Mouse (Mus musculus): Measurements from ENCODE around the gene Wdr95. TPM values are rescaled to one million over a fixed set of nuclear protein-coding genes. Genes with fewer than 3 reads are reported as not detected.

Gene Wdr95
- polyA plus RNA-seq, 1 experiment from 2014 or later: 0.36 TPM

DNA sequence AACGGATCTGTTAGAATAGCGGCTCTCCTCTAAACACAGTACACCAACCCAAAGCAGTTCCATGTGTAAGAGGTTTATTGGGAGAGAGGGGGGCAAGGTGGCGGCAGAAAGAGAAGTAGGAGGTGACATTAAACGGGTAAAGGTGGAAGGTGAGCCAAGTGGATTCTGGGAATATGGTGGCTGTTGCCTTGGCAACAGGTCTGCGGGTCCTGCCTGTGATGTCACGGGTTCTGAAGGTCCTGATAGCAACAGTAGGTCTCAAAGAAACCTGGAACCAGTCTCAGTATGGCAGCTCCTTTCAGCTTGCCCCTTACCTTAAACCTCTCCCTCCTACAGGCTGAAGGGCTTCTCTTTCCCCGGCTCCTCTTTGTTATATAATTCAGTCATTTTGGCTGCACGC, 25.9 kb downstream of the Wdr95 start:
- Histone ChIP-seq H3K9me3 (ENCODE audit: control insufficient read depth, low read length) (no peaks in the 10 kb centered on the region), H3K27ac (no peak overlapping the region), H3K9ac (no peak overlapping the region), H3K36me3 (replicated peaks; ENCODE audit: control insufficient read depth, insufficient read depth) (no peaks in the 10 kb centered on the region), H3K27me3 (ENCODE audit: control insufficient read depth, insufficient read depth, low read length) (no peaks in the 10 kb centered on the region), H3K4me2 (replicated peaks) (no peak overlapping the region), H3K4me3 (replicated peaks; ENCODE audit: low read length) (no peak overlapping the region), H3K4me1 (replicated peaks; ENCODE audit: control insufficient read depth, insufficient read depth, low read length) (no peaks in the 10 kb centered on the region)
- ATAC-seq (ENCODE audit: low FRiP score): no peak
- WGBS: 90% methylated on average over 8 of the region's 8 CpGs
- no peak for DNase-seq (ENCODE audit: low spot score)

DNA sequence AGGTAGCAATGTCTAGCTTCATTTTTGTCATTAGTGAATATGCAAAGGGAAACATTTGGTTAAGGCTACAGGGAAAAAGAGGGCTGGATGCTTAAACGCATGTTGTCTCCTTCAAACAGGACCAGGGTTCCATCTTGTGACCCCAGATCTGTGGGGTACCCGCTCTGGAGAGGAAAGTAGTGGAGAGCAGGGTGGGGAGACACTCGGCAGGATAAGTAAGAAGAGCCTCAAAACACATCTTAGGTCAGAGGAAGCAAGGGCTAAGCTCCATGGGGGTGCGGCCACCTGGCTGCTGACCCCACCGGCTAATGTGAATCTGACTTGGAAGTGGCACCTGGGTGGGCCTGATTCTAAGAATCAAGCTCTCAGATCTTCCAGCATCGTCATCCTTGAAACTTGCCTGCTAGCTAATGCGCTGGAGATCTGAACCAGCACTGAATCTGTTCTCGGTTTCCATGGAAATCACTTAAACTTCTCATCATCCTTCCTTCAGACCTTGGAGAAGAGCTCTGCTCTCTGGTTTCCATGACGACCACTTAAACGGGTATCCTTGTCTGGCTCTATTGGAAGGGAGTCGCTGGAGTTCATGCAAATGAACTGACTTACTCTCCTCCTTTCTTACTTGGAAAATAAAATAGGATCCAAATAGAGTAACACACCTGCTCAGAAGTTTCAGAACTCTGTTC, 32.6 kb downstream of the Wdr95 start:
- H3K4me2 ChIP-seq (replicated peaks): peak overlapping the region; percentile 15; the same call in 1 of the 2 replicates

DNA sequence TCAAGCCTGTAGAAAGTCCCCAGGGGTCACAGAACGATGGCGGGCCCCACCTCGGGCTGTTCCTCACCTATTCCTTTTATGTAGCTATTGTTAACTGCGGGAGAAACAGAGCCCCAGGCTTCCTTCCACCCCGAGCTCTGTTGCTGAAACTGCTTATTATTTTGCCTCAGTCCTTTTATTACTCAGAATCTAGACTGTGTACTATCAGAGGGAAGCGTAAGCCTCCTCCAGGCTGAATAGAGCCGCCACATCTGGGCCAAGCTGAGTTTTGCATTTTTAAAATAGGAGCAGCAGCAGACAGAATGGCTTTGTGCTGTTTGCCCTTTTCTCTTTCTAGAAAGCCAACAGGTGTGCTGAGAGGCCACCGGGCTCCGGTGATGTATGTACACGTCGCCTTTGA, 37.5 kb downstream of the Wdr95 start:
- no peak overlapping the region for H3K9ac ChIP-seq
- no peaks in the 10 kb centered on the region for H3K9me3 ChIP-seq (ENCODE audit: control insufficient read depth, low read length)
- ATAC-seq (ENCODE audit: low FRiP score) (no peak), DNase-seq (ENCODE audit: low spot score) (no peak)
- no peak overlapping the region for H3K4me3 ChIP-seq (replicated peaks; ENCODE audit: low read length)
- no peak overlapping the region for H3K4me2 ChIP-seq (replicated peaks)
- H3K4me1 ChIP-seq (replicated peaks; ENCODE audit: control insufficient read depth, insufficient read depth, low read length): peaks cover 13% of the 10 kb centered on the region
- H3K36me3 ChIP-seq (replicated peaks; ENCODE audit: control insufficient read depth, insufficient read depth): no peaks in the 10 kb centered on the region
- no peak overlapping the region for H3K27ac ChIP-seq
- no peaks in the 10 kb centered on the region for H3K27me3 ChIP-seq (ENCODE audit: control insufficient read depth, insufficient read depth, low read length)
- 30% methylated on average over 11 of the region's 11 CpGs for WGBS

More for the DNA sequence above, 32.6 kb downstream of the Wdr95 start:
- peak; percentile 78 for DNase-seq (ENCODE audit: low spot score)
- Histone ChIP-seq H3K4me3 (replicated peaks; ENCODE audit: low read length) (no peak overlapping the region), H3K27me3 (ENCODE audit: control insufficient read depth, insufficient read depth, low read length) (no peaks in the 10 kb centered on the region), H3K9ac (no peak overlapping the region), H3K4me1 (replicated peaks; ENCODE audit: control insufficient read depth, insufficient read depth, low read length) (peaks cover 20% of the 10 kb centered on the region), H3K36me3 (replicated peaks; ENCODE audit: control insufficient read depth, insufficient read depth) (no peaks in the 10 kb centered on the region), H3K27ac (peak overlapping the region; percentile 86), H3K9me3 (ENCODE audit: control insufficient read depth, low read length) (no peaks in the 10 kb centered on the region)
- WGBS: 37% methylated on average over 11 of the region's 11 CpGs
- ATAC-seq (ENCODE audit: low FRiP score): peak; percentile 89

DNA sequence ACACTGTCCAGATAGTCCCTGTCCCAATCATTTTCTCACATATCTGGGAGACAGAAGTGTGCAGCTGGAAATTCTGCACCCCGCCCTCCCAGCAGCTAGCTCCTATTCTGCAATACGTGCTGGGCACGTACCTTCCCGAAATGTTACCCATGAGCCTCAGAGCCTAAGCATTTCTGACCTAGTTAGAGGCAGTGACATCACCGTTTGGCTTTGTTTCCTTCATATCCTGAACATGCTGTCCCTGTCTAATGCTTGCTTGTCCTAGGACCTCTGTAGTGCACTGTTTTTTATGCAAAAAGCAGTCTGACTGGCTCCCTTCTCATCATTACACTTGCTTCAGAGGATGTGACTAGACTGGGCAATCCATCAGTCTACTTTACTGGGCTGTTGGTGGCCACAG, 38.5 kb downstream of the Wdr95 start:
- Histone ChIP-seq H3K27me3 (ENCODE audit: control insufficient read depth, insufficient read depth, low read length) (no peaks in the 10 kb centered on the region), H3K36me3 (replicated peaks; ENCODE audit: control insufficient read depth, insufficient read depth) (no peaks in the 10 kb centered on the region), H3K27ac (no peak overlapping the region), H3K4me3 (replicated peaks; ENCODE audit: low read length) (no peak overlapping the region), H3K4me1 (replicated peaks; ENCODE audit: control insufficient read depth, insufficient read depth, low read length) (peaks cover 5% of the 10 kb centered on the region; the same call in 1 of the 2 replicates), H3K4me2 (replicated peaks) (no peak overlapping the region), H3K9me3 (ENCODE audit: control insufficient read depth, low read length) (no peaks in the 10 kb centered on the region), H3K9ac (no peak overlapping the region)
- WGBS: 78% methylated on average over 5 of the region's 5 CpGs
- ATAC-seq (ENCODE audit: low FRiP score) (no peak), DNase-seq (ENCODE audit: low spot score) (no peak)

DNA sequence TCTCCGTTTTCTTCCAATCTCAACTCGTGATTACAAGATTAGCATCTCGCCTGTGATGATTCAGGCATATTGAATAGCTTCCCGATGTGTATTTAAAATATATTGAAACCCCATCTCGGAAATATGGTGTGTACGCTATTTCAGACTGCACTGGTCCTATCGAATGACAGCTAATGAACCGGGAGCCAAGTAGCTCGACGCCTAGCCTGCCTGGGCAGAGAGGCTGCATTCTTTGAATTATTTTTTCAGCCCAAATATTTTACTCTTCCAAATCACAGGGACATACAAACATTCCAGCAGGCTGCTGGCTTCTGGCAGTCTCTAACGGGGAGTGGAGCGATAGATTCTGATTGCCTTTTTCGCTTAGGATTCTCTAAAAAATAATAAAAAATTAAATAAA, 40.5 kb downstream of the Wdr95 start:
- no peak overlapping the region for H3K27ac ChIP-seq
- H3K9me3 ChIP-seq (ENCODE audit: control insufficient read depth, low read length): no peaks in the 10 kb centered on the region
- no peak overlapping the region for H3K4me2 ChIP-seq (replicated peaks)
- 0 out of 2 replicates have a peak, but pooled peaks cover 5% of the 10 kb centered on the region for H3K4me1 ChIP-seq (replicated peaks; ENCODE audit: control insufficient read depth, insufficient read depth, low read length)
- H3K9ac ChIP-seq: no peak overlapping the region
- ATAC-seq (ENCODE audit: low FRiP score): no peak
- no peaks in the 10 kb centered on the region for H3K36me3 ChIP-seq (replicated peaks; ENCODE audit: control insufficient read depth, insufficient read depth)
- 82% methylated on average over 13 of the region's 13 CpGs for WGBS
- no peak for DNase-seq (ENCODE audit: low spot score)
- no peaks in the 10 kb centered on the region for H3K27me3 ChIP-seq (ENCODE audit: control insufficient read depth, insufficient read depth, low read length)
- no peak overlapping the region for H3K4me3 ChIP-seq (replicated peaks; ENCODE audit: low read length)

DNA sequence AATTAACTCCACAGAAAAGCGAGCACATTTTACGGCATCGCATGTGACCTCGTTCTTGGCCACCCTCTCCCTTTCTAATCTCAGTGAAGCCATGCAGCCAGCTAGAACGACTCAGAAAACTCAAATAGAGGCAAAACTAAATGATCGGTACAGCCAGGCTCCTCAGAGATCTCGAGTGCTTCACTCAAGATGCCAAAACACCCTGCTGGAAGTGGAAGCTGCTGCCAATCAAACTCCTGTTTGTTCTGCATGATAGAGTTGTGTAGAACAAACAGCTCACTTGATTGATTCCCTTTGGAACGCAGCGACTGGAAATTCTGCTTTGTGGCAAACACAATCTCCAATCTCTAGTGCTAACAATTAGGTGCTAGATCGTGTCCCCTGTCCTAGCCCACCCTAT, 48.5 kb downstream of the Wdr95 start:
- Histone ChIP-seq H3K36me3 (replicated peaks; ENCODE audit: control insufficient read depth, insufficient read depth) (no peaks in the 10 kb centered on the region), H3K9me3 (ENCODE audit: control insufficient read depth, low read length) (no peaks in the 10 kb centered on the region)

DNA sequence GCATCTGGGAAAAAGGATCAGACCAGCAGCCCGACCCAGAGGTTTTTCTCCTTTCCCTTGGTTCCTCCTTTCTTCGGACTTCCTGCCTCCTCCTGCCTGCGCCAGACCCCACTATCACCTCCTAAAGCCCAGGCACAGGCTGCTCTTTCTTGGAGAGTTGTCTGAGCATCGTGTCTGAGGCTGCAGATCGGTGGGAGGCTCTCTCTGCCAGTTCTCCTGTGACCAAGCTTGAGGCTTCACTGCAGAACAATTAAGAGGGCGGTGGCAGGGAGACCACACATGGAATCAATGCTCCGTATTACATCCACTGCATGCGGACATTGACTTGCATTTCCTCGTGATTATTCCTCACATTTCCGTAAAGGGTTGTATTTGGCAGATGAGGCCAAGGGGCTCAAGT, 49.0 kb downstream of the Wdr95 start:
- Histone ChIP-seq H3K9me3 (ENCODE audit: control insufficient read depth, low read length) (no peaks in the 10 kb centered on the region), H3K4me1 (replicated peaks; ENCODE audit: control insufficient read depth, insufficient read depth, low read length) (peaks cover 13% of the 10 kb centered on the region; the same call in 1 of the 2 replicates), H3K27me3 (ENCODE audit: control insufficient read depth, insufficient read depth, low read length) (no peaks in the 10 kb centered on the region), H3K36me3 (replicated peaks; ENCODE audit: control insufficient read depth, insufficient read depth) (no peaks in the 10 kb centered on the region), H3K27ac (no peak overlapping the region), H3K9ac (no peak overlapping the region), H3K4me3 (replicated peaks; ENCODE audit: low read length) (no peak overlapping the region), H3K4me2 (replicated peaks) (no peak overlapping the region)
- 24% methylated on average over 10 of the region's 10 CpGs for WGBS
- no peak for DNase-seq (ENCODE audit: low spot score)
- ATAC-seq (ENCODE audit: low FRiP score): no peak

More for the DNA sequence above, 48.5 kb downstream of the Wdr95 start:
- 49% methylated on average over 10 of the region's 10 CpGs for WGBS
- no peak overlapping the region for H3K9ac ChIP-seq
- no peak for ATAC-seq (ENCODE audit: low FRiP score)
- no peak overlapping the region for H3K4me2 ChIP-seq (replicated peaks)
- no peak for DNase-seq (ENCODE audit: low spot score)
- no peaks in the 10 kb centered on the region for H3K27me3 ChIP-seq (ENCODE audit: control insufficient read depth, insufficient read depth, low read length)
- H3K27ac ChIP-seq: no peak overlapping the region
- no peak overlapping the region for H3K4me3 ChIP-seq (replicated peaks; ENCODE audit: low read length)
- peaks cover 13% of the 10 kb centered on the region; the same call in 1 of the 2 replicates for H3K4me1 ChIP-seq (replicated peaks; ENCODE audit: control insufficient read depth, insufficient read depth, low read length)

DNA sequence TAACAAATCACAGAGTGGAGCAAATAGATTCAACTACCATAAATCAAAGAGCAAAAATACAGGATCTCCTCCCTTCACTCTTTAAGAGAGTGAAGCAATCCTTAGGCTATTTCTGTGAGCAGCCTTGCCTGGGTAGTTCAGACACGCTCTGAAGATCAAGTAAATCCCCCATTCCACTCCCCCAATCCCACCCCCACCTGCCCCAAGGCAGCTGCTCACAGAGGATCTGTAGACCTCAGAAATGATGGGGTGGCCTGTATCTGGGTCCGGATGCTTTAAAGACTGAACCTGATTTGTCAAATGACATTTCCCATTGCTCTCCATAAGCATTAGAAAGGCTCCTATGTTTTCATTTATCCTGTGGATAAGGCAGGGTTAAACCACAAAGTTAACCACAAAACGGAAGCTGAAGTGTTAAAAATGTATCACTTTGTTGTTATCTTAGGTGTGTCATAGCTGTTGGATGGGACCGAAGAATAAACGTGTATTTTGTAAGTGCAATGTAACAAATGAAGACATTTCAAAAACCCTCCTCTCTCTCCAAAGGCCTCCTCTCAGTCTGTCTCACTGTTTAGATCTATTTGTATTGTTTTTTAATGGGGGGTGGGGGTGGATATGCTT, 54.3 kb downstream of the Wdr95 start:
- no peak overlapping the region for H3K4me3 ChIP-seq (replicated peaks; ENCODE audit: low read length)
- 0 out of 2 replicates have a peak, but pooled peaks cover 2% of the 10 kb centered on the region for H3K4me1 ChIP-seq (replicated peaks; ENCODE audit: control insufficient read depth, insufficient read depth, low read length)
- ATAC-seq (ENCODE audit: low FRiP score): no peak
- no peak overlapping the region for H3K9ac ChIP-seq
- no peak for DNase-seq (ENCODE audit: low spot score)
- H3K9me3 ChIP-seq (ENCODE audit: control insufficient read depth, low read length): no peaks in the 10 kb centered on the region
- H3K27ac ChIP-seq: no peak overlapping the region
- H3K4me2 ChIP-seq (replicated peaks): no peak overlapping the region
- WGBS: 65% methylated on average over 5 of the region's 5 CpGs
- H3K27me3 ChIP-seq (ENCODE audit: control insufficient read depth, insufficient read depth, low read length): no peaks in the 10 kb centered on the region
- H3K36me3 ChIP-seq (replicated peaks; ENCODE audit: control insufficient read depth, insufficient read depth): no peaks in the 10 kb centered on the region

DNA sequence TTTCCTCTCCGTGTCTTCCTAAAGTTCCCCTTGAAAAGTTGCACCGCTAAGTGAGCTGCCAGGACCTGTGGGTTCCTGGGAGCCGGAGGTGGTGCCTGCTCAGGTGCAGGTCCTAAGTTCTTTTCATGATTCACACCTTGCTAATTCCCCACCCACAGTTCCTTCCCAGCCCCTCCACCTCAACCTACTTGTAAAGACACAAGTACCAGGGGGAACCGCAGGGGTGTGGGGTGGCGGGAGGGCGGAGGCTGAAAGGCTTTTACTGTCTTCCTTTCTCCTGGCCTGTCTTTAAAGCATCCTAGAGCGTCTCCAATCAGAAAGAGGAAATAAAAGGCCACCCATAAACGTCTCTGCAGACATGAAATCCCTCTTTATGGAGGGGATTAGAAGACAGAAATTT, 55.0 kb downstream of the Wdr95 start:
- H3K4me3 ChIP-seq (replicated peaks; ENCODE audit: low read length): no peak overlapping the region
- ATAC-seq (ENCODE audit: low FRiP score) (no peak), DNase-seq (ENCODE audit: low spot score) (no peak)
- no peaks in the 10 kb centered on the region for H3K36me3 ChIP-seq (replicated peaks; ENCODE audit: control insufficient read depth, insufficient read depth)
- no peaks in the 10 kb centered on the region for H3K27me3 ChIP-seq (ENCODE audit: control insufficient read depth, insufficient read depth, low read length)
- no peak overlapping the region for H3K4me2 ChIP-seq (replicated peaks)
- no peak overlapping the region for H3K9ac ChIP-seq
- 36% methylated on average over 7 of the region's 8 CpGs for WGBS
- H3K4me1 ChIP-seq (replicated peaks; ENCODE audit: control insufficient read depth, insufficient read depth, low read length): no peaks in the 10 kb centered on the region
- no peaks in the 10 kb centered on the region for H3K9me3 ChIP-seq (ENCODE audit: control insufficient read depth, low read length)
- H3K27ac ChIP-seq: no peak overlapping the region

Measured in hindbrain, embryonic 14.5 days (tissue).